ENCODE assay signal across 7 mouse cellular contexts in genomic region chr19:6909021-6909420, GRCm38 (mm10). TPM values are rescaled to one million over a fixed set of nuclear protein-coding genes. Genes with fewer than 3 reads are reported as not detected.
A peak's percentile ranks its signal among the peaks of the same experiment; 100 is the strongest.
DNase-seq lines count a peak whose midpoint lies in the region; ATAC-seq and TF ChIP-seq lines count a peak whose summit lies in the region.

No protein-coding gene starts in this region.

- no peaks in the 10 kb centered on the region; the same call in 1 of the 2 replicates for H3K4me1 ChIP-seq in lung, postnatal 0 days (ENCODE audit: insufficient read depth, low read depth, low read length)
- H3K4me1 ChIP-seq in embryonic fibroblast, embryonic 13.5 days (ENCODE audit: control insufficient read depth, insufficient read depth, low read length) = no peaks in the 10 kb centered on the region; the same call in 1 of the 2 replicates
- H3K4me1 ChIP-seq in limb, embryonic 12.5 days (replicated peaks) = peaks cover 20% of the 10 kb centered on the region
- peaks cover 20% of the 10 kb centered on the region; the same call in 1 of the 2 replicates for H3K4me1 ChIP-seq in stomach, embryonic 14.5 days (ENCODE audit: control insufficient read depth, insufficient read depth, low read length)

- no peaks in the 10 kb centered on the region for H3K9me3 ChIP-seq in lung, postnatal 0 days (ENCODE audit: low read length)
- H3K9me3 ChIP-seq in limb, embryonic 12.5 days = no peaks in the 10 kb centered on the region
- H3K9me3 ChIP-seq in stomach, embryonic 14.5 days (ENCODE audit: control insufficient read depth, low read depth, low read length) = no peaks in the 10 kb centered on the region

- no peak for TF ChIP-seq POLR2A in embryonic fibroblast, embryonic 13.5 days (IDR thresholded peaks at IDR 0.05; ENCODE audit: low read depth, low read length)

- no peak for TF ChIP-seq CTCF in lung, postnatal 0 days (IDR thresholded peaks at IDR 0.05)
- TF ChIP-seq CTCF in embryonic fibroblast, embryonic 13.5 days (IDR thresholded peaks at IDR 0.05; ENCODE audit: borderline replicate concordance, insufficient read depth, low read length) = no peak

- peak overlapping the region; percentile 77 for H3K4me2 ChIP-seq in lung, postnatal 0 days (replicated peaks; ENCODE audit: low read depth, low read length)
- peak overlapping the region; percentile 68 for H3K4me2 ChIP-seq in limb, embryonic 12.5 days
- H3K4me2 ChIP-seq in stomach, embryonic 14.5 days (replicated peaks; ENCODE audit: low read depth, low read length) = peak overlapping the region; percentile 88

- DNase-seq in lung, postnatal 0 days (ENCODE audit: low spot score) = peak; percentile 32
- no peak for DNase-seq in lung, postnatal 36 days
- DNase-seq in embryo, embryonic 10.5 days (ENCODE audit: low spot score) = no peak

- no peak for TF ChIP-seq EP300 in lung, postnatal 0 days (IDR thresholded peaks at IDR 0.05)

- no peak for ATAC-seq in lung, postnatal 0 days
- ATAC-seq in limb, embryonic 12.5 days (ENCODE audit: insufficient number of reproducible peaks, insufficient read depth, low FRiP score, low TSS enrichment, low read depth) = no peak
- no peak for ATAC-seq in stomach, embryonic 14.5 days (ENCODE audit: insufficient number of reproducible peaks, insufficient read depth, low FRiP score, low read depth)
- no peak for ATAC-seq in granulocyte monocyte progenitor cell, adult 5-6 weeks (replicated peaks; ENCODE audit: poor library complexity, severe bottlenecking)

- 5% methylated on average over 11 of the region's 11 CpGs for WGBS in lung, postnatal 0 days
- 11% methylated on average over 11 of the region's 11 CpGs for WGBS in limb, embryonic 12.5 days
- 6% methylated on average over 11 of the region's 11 CpGs for WGBS in stomach, embryonic 14.5 days

- peak overlapping the region; percentile 66 for H3K9ac ChIP-seq in lung, postnatal 0 days (replicated peaks; ENCODE audit: low read depth)
- H3K9ac ChIP-seq in limb, embryonic 12.5 days (replicated peaks) = peak overlapping the region; percentile 70
- H3K9ac ChIP-seq in stomach, embryonic 14.5 days (replicated peaks; ENCODE audit: low read depth, low read length) = peak overlapping the region; percentile 45

- H3K4me3 ChIP-seq in lung, postnatal 0 days (ENCODE audit: low read depth, low read length) = peak overlapping the region; percentile 67
- H3K4me3 ChIP-seq in embryonic fibroblast, embryonic 13.5 days (ENCODE audit: insufficient read depth, low read length) = peak overlapping the region; percentile 67
- peak overlapping the region; percentile 62 for H3K4me3 ChIP-seq in limb, embryonic 12.5 days (replicated peaks)
- peak overlapping the region; percentile 57 for H3K4me3 ChIP-seq in stomach, embryonic 14.5 days (ENCODE audit: low read depth, low read length)

- H3K36me3 ChIP-seq in lung, postnatal 0 days (ENCODE audit: insufficient read depth, low read length) = peaks cover 10% of the 10 kb centered on the region; the same call in 1 of the 2 replicates
- H3K36me3 ChIP-seq in limb, embryonic 12.5 days = peaks cover 62% of the 10 kb centered on the region
- H3K36me3 ChIP-seq in stomach, embryonic 14.5 days (ENCODE audit: control insufficient read depth, insufficient read depth, low read length) = peaks cover 40% of the 10 kb centered on the region

- H3K27ac ChIP-seq in lung, postnatal 0 days (ENCODE audit: low read length) = peak overlapping the region; percentile 98
- H3K27ac ChIP-seq in embryonic fibroblast, embryonic 13.5 days (ENCODE audit: insufficient read depth, low read length) = peak overlapping the region; percentile 73
- peak overlapping the region; percentile 98 for H3K27ac ChIP-seq in limb, embryonic 12.5 days
- peak overlapping the region; percentile 99 for H3K27ac ChIP-seq in stomach, embryonic 14.5 days (ENCODE audit: low read length)

- H3K27me3 ChIP-seq in lung, postnatal 0 days (replicated peaks; ENCODE audit: insufficient read depth, low read length) = no peaks in the 10 kb centered on the region
- H3K27me3 ChIP-seq in limb, embryonic 12.5 days = no peaks in the 10 kb centered on the region
- no peaks in the 10 kb centered on the region for H3K27me3 ChIP-seq in stomach, embryonic 14.5 days (ENCODE audit: control insufficient read depth, insufficient read depth, low read length)

RNA-seq across cellular contexts. Expression of gene Trmt112, which starts 0.5 kb away (rescaled TPM):
- 89.0 and 93.3 TPM in 2 replicates for polyA plus RNA-seq in lung, postnatal 0 days (2015; fragmentation: Nextera tagmentation; extraction: Ambion mirVana)
- polyA plus RNA-seq in embryonic fibroblast, embryonic 13.5 days (2011; ENCODE audit: insufficient read length, low read depth, missing spikeins) = 61.4 and 74.9 TPM in 2 replicates
- 165 and 167 TPM in 2 replicates for polyA plus RNA-seq in limb, embryonic 12.5 days (2016; fragmentation: Nextera tagmentation; extraction: Ambion mirVana)
- 152 and 158 TPM in 2 replicates for polyA plus RNA-seq in stomach, embryonic 14.5 days (2014; fragmentation: Nextera tagmentation; extraction: Ambion mirVana)
- 149 and 152 TPM in 2 replicates for total RNA-seq in granulocyte monocyte progenitor cell, adult 5-6 weeks (2014; fragmentation: Nextera tagmentation)
- total RNA-seq in granulocyte monocyte progenitor cell, adult 5-6 weeks (2017) = 156 and 160 TPM in 2 replicates

RNA-seq across cellular contexts. Expression of gene Prdx5, which starts 0.9 kb away (rescaled TPM):
- polyA plus RNA-seq in lung, postnatal 0 days (2015; fragmentation: Nextera tagmentation; extraction: Ambion mirVana) = 437 and 450 TPM in 2 replicates
- 161 and 235 TPM in 2 replicates for polyA plus RNA-seq in embryonic fibroblast, embryonic 13.5 days (2011; ENCODE audit: insufficient read length, low read depth, missing spikeins)
- polyA plus RNA-seq in limb, embryonic 12.5 days (2016; fragmentation: Nextera tagmentation; extraction: Ambion mirVana) = 158 and 164 TPM in 2 replicates
- 166 and 172 TPM in 2 replicates for polyA plus RNA-seq in stomach, embryonic 14.5 days (2014; fragmentation: Nextera tagmentation; extraction: Ambion mirVana)
- 352 and 419 TPM in 2 replicates for total RNA-seq in granulocyte monocyte progenitor cell, adult 5-6 weeks (2014; fragmentation: Nextera tagmentation)
- 522 and 534 TPM in 2 replicates for total RNA-seq in granulocyte monocyte progenitor cell, adult 5-6 weeks (2017)

RNA-seq across cellular contexts. Expression of gene Esrra, which starts 12.6 kb away (rescaled TPM):
- 9.8 and 12.8 TPM in 2 replicates for polyA plus RNA-seq in lung, postnatal 0 days (2015; fragmentation: Nextera tagmentation; extraction: Ambion mirVana)
- polyA plus RNA-seq in embryonic fibroblast, embryonic 13.5 days (2011; ENCODE audit: insufficient read length, low read depth, missing spikeins) = 18.6 and 19.7 TPM in 2 replicates
- polyA plus RNA-seq in limb, embryonic 12.5 days (2016; fragmentation: Nextera tagmentation; extraction: Ambion mirVana) = 6.4 and 8.5 TPM in 2 replicates
- polyA plus RNA-seq in stomach, embryonic 14.5 days (2014; fragmentation: Nextera tagmentation; extraction: Ambion mirVana) = 6.5 and 6.8 TPM in 2 replicates
- total RNA-seq in granulocyte monocyte progenitor cell, adult 5-6 weeks (2014; fragmentation: Nextera tagmentation) = 10.7 and 29.3 TPM in 2 replicates
- total RNA-seq in granulocyte monocyte progenitor cell, adult 5-6 weeks (2017) = 15.5 and 18.6 TPM in 2 replicates

RNA-seq across cellular contexts. Expression of gene Catsperz, which starts 16.2 kb away (rescaled TPM):
- 1.7 and 2.4 TPM in 2 replicates for polyA plus RNA-seq in lung, postnatal 0 days (2015; fragmentation: Nextera tagmentation; extraction: Ambion mirVana)
- polyA plus RNA-seq in embryonic fibroblast, embryonic 13.5 days (2011; ENCODE audit: insufficient read length, low read depth, missing spikeins) = 0.57 TPM in 1 of 2 replicates, not detected in the other
- 1.0 TPM in 2 replicates for polyA plus RNA-seq in limb, embryonic 12.5 days (2016; fragmentation: Nextera tagmentation; extraction: Ambion mirVana)
- 1.5 and 1.8 TPM in 2 replicates for polyA plus RNA-seq in stomach, embryonic 14.5 days (2014; fragmentation: Nextera tagmentation; extraction: Ambion mirVana)
- total RNA-seq in granulocyte monocyte progenitor cell, adult 5-6 weeks (2014; fragmentation: Nextera tagmentation) = 3.0 TPM in 1 of 2 replicates, not detected in the other
- total RNA-seq in granulocyte monocyte progenitor cell, adult 5-6 weeks (2017) = 2.8 and 4.5 TPM in 2 replicates

RNA-seq across cellular contexts. Expression of gene Kcnk4, which starts 25.3 kb away (rescaled TPM):
- 0.12 and 0.30 TPM in 2 replicates for polyA plus RNA-seq in lung, postnatal 0 days (2015; fragmentation: Nextera tagmentation; extraction: Ambion mirVana)
- not detected in 2 replicates for polyA plus RNA-seq in embryonic fibroblast, embryonic 13.5 days (2011; ENCODE audit: insufficient read length, low read depth, missing spikeins)
- polyA plus RNA-seq in limb, embryonic 12.5 days (2016; fragmentation: Nextera tagmentation; extraction: Ambion mirVana) = 0.40 and 0.60 TPM in 2 replicates
- 0.35 and 0.95 TPM in 2 replicates for polyA plus RNA-seq in stomach, embryonic 14.5 days (2014; fragmentation: Nextera tagmentation; extraction: Ambion mirVana)
- not detected in 2 replicates for total RNA-seq in granulocyte monocyte progenitor cell, adult 5-6 weeks (2014; fragmentation: Nextera tagmentation)
- not detected in 2 replicates for total RNA-seq in granulocyte monocyte progenitor cell, adult 5-6 weeks (2017)
